Mouse (Mus musculus) fibroblast of lung, adult 2 months (primary cell): ENCODE measurements around the gene Tspan2.
A peak's percentile ranks its signal among the peaks of the same experiment; 100 is the strongest.

ENCODE experiments used
- DNase-seq: peaks from one replicate; pipeline ENCODE4 v3.0.0-alpha.2; 2011; ENCODE audit warnings: low read depth

Gene Tspan2

DNA sequence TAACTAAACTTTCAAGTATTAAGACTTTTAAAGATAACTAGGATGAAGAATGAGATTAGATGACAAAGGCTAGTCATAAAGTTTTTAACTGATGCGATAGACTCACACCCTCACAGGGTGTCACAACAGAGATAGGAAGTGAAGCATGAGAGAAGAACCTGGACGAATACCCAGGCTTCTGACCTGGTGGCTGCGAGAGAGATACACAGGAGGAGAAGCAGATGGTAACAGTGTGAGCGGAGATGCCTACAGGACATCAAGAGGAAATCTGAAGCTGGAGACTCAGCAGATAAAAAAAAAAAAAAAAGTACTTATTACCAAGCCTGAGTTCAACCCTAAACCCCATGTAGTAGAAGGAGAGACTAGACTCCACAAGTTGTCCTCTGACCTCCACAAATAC is 38.7 kb downstream of the Tspan2 start:
- no peak for DNase-seq

DNA sequence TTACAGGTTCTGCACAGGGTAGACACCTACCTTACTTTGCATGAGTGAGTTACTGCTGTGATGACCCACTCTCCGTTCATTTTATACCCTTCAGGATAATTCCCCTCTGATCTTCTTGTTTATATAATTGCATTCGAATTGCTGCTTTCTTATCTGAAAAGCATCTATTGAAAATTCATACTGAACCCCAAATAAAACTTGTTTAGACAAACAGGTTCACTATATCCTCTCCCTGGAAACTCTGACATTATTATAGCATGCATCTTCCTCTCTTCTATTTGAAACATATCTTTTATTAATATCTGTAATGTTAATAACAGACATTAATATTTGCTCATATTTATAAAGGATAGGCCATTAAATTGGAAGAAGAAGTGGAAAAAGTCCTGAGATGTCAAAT is 48.3 kb downstream of the Tspan2 start, which contains the start of gene Tshb:
TSS of gene Tshb (minus strand) at position 101 of the 400 bp plus-strand sequence.
- DNase-seq, result no peak

DNA sequence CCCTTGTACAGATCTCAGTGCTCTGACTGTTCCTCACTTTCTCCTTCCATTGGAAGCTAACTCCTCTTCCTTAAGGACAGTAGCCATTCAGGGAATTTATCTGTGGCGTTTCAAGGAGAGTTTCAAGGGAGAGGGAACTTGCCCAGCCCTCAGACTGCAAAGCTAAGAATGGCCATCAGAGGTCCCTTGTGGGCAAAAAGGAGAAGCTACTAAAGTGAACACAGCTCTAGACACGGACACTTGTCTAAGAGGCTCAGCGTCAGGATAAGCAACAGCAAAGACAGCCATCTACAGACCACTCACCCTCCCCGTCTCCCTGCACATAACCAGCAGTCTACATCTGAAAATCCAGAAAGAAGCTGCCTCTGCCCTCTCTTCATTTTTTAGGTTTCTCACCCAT is 53.0 kb downstream of the Tspan2 start:
- DNase-seq, result no peak

DNA sequence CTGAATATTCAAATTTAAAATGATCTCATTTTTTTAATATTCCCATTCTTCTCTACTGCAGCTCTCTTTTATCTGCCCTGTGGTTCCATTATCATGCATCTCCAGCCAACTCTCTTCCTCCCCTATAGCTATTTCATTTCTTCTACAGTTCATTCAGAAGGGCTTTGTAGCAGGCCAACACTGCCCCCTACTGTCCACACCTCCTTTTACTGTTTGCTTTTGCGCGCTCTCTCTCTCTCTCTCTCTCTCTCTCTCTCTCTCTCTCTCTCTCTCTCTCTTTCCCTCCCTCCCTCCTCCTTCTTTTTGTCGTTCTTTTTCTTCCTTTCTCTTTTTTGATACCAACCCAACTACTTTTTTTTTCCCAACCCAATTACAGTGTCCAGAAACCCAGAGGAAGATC is 69.6 kb downstream of the Tspan2 start:
- DNase-seq, result peak; percentile 44

DNA sequence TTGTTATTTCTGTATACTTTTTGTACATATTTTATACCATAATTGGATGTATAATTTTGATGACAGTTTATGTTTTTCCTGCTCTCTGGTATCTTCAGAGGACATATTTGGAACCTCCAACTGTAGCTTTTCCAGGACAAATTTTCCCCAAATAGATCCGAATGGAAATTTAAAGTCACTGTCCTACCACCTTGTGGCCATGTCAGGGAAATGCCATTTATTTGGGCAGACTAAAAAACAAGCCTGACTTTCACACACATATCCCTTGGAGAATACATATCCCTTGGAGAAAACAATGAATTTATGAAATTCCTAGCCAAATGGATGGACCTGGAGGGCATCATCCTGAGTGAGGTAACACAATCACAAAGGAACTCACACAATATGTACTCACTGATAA is 108.1 kb downstream of the Tspan2 start:
- no peak for DNase-seq

DNA sequence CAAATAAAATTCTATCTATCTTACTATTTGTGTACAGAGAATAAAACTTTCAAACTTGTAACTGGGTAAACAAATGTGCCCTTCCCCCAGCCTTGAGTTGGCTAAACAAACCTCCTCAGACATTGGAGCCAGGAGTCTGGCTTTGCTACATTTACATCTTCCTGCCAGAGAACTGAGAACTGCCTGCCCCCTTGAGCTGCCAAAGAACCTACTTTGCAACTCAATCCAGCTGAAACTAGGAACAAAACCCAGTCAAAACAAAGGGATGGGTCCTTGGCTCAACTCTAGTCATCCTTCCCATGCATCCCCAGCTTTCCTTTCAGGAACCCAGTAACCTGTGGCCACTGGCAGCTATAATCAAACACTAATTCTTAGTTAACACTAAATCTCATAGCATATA is 114.3 kb downstream of the Tspan2 start:
- no peak for DNase-seq
